Mouse (Mus musculus): ENCODE results near the gene Slc44a5.

Slc44a5 gene

GRCm38 (mm10) chr3:154165882-154166281, 192.6 kb downstream of the Slc44a5 start:
- DNase-seq (ENCODE audit: low read depth in 1 of 2, low spot score in 2 of 2) = no peak

GRCm38 (mm10) chr3:154171881-154172592, 198.8 kb downstream of the Slc44a5 start:
- no peak for DNase-seq (ENCODE audit: low read depth in 1 of 2, low spot score in 2 of 2)

GRCm38 (mm10) chr3:154172593-154172965, 199.3 kb downstream of the Slc44a5 start:
- DNase-seq (ENCODE audit: low read depth in 1 of 2, low spot score in 2 of 2) = no peak

- DNase-seq (ENCODE audit: low read depth in 1 of 2, low spot score in 2 of 2) = no peak
Measured at GRCm38 (mm10) chr3:154173556-154173955, 200.3 kb downstream of the Slc44a5 start.

GRCm38 (mm10) chr3:154174031-154174430, 200.8 kb downstream of the Slc44a5 start:
- DNase-seq (ENCODE audit: low read depth in 1 of 2, low spot score in 2 of 2) = no peak

GRCm38 (mm10) chr3:154174766-154175165, 201.5 kb downstream of the Slc44a5 start:
- no peak for DNase-seq (ENCODE audit: low read depth in 1 of 2, low spot score in 2 of 2)

GRCm38 (mm10) chr3:154177665-154178305, 204.5 kb downstream of the Slc44a5 start:
- DNase-seq (ENCODE audit: low read depth in 1 of 2, low spot score in 2 of 2) = peak; percentile 4 to 44

GRCm38 (mm10) chr3:154179423-154179920, 206.2 kb downstream of the Slc44a5 start:
- no peak for DNase-seq (ENCODE audit: low read depth in 1 of 2, low spot score in 2 of 2)

GRCm38 (mm10) chr3:154182987-154183386, 209.8 kb downstream of the Slc44a5 start:
- DNase-seq (ENCODE audit: low read depth in 1 of 2, low spot score in 2 of 2) = peak; percentile 39 to 76

- DNase-seq (ENCODE audit: low read depth in 1 of 2, low spot score in 2 of 2) = no peak
Measured at GRCm38 (mm10) chr3:154183957-154184356, 210.7 kb downstream of the Slc44a5 start.

GRCm38 (mm10) chr3:154188668-154189067, 215.4 kb downstream of the Slc44a5 start:
- no peak for DNase-seq (ENCODE audit: low read depth in 1 of 2, low spot score in 2 of 2)

- no peak for DNase-seq (ENCODE audit: low read depth in 1 of 2, low spot score in 2 of 2)
Measured at GRCm38 (mm10) chr3:154192328-154193030, 219.2 kb downstream of the Slc44a5 start.

- DNase-seq (ENCODE audit: low read depth in 1 of 2, low spot score in 2 of 2) = no peak
Measured at GRCm38 (mm10) chr3:154193189-154193840, 220.1 kb downstream of the Slc44a5 start.

- DNase-seq (ENCODE audit: low read depth in 1 of 2, low spot score in 2 of 2) = no peak
Measured at GRCm38 (mm10) chr3:154200422-154200828, 227.2 kb downstream of the Slc44a5 start.

GRCm38 (mm10) chr3:154201796-154202195, 228.6 kb downstream of the Slc44a5 start:
- DNase-seq (ENCODE audit: low read depth in 1 of 2, low spot score in 2 of 2) = no peak

GRCm38 (mm10) chr3:154202383-154202782, 229.1 kb downstream of the Slc44a5 start:
- DNase-seq (ENCODE audit: low read depth in 1 of 2, low spot score in 2 of 2) = no peak

GRCm38 (mm10) chr3:154208479-154208878, 235.2 kb downstream of the Slc44a5 start:
- no peak for DNase-seq (ENCODE audit: low read depth in 1 of 2, low spot score in 2 of 2)

- no peak for DNase-seq (ENCODE audit: low read depth in 1 of 2, low spot score in 2 of 2)
Measured at GRCm38 (mm10) chr3:154209201-154209754, 236.0 kb downstream of the Slc44a5 start.

GRCm38 (mm10) chr3:154209776-154210430, 236.7 kb downstream of the Slc44a5 start:
- DNase-seq (ENCODE audit: low read depth in 1 of 2, low spot score in 2 of 2) = no peak

GRCm38 (mm10) chr3:154210431-154211055, 237.3 kb downstream of the Slc44a5 start:
- DNase-seq (ENCODE audit: low read depth in 1 of 2, low spot score in 2 of 2) = no peak
